Mouse (Mus musculus) stomach, postnatal 0 days (tissue): ENCODE results near the gene Wdr43. TPM values are rescaled to one million over a fixed set of nuclear protein-coding genes. Genes with fewer than 3 reads are reported as not detected.
A peak's percentile ranks its signal among the peaks of the same experiment; 100 is the strongest.

Source experiments
- ATAC-seq: fragments of 200-750 bp; cut with Nextera tagmentation; 2 replicates; pipeline ENCODE4 v1.8.0; 2017; ENCODE audit not compliant: low FRiP score, low TSS enrichment
- DNase-seq: peaks from one replicate; pipeline ENCODE4 v3.0.0-alpha.2; 2016; ENCODE audit warnings: low spot score
- H3K27ac ChIP-seq: fragments of 300-500 bp; sonication (generic); replicated peaks from 2 replicates; pipeline ENCODE4 v1.5.1; 2014; ENCODE audit warnings: mild to moderate bottlenecking, control low read depth
- H3K27me3 ChIP-seq: fragments of 300-500 bp; sonication (generic); 2 replicates; pipeline ENCODE4 v1.6.1; 2014; ENCODE audit warnings: low read length; ENCODE audit not compliant: control insufficient read depth, insufficient read depth
- H3K36me3 ChIP-seq: fragments of 300-500 bp; sonication (generic); 2 replicates; pipeline ENCODE4 v1.6.1; 2014; ENCODE audit warnings: low read length, mixed read lengths; ENCODE audit not compliant: control insufficient read depth, insufficient read depth
- H3K4me1 ChIP-seq: fragments of 300-500 bp; sonication (generic); replicated peaks from 2 replicates; pipeline ENCODE4 v1.6.1; 2014; ENCODE audit warnings: antibody characterized with exemption; ENCODE audit not compliant: control insufficient read depth, insufficient read depth
- H3K4me2 ChIP-seq: fragments of 300-500 bp; sonication (generic); replicated peaks from 2 replicates; pipeline ENCODE4 v1.6.1; 2014; ENCODE audit warnings: low read depth, mild to moderate bottlenecking, control low read depth, moderate library complexity
- H3K4me3 ChIP-seq: fragments of 300-500 bp; sonication (generic); 2 replicates; pipeline ENCODE4 v1.5.1; 2014; ENCODE audit warnings: low read depth, low read length, control low read depth
- H3K9ac ChIP-seq: fragments of 300-500 bp; sonication (generic); 2 replicates; pipeline ENCODE4 v1.6.1; 2014; ENCODE audit warnings: mild to moderate bottlenecking, low read length, control low read depth, mixed read lengths
- H3K9me3 ChIP-seq: fragments of 300-500 bp; sonication (generic); 2 replicates; pipeline ENCODE4 v1.6.1; 2016; ENCODE audit warnings: low read length; ENCODE audit not compliant: control insufficient read depth
- CTCF ChIP-seq: IDR thresholded peaks from 2 replicates; pipeline ENCODE4 v1.5.1; 2016; ENCODE audit warnings: antibody characterized with exemption, low read depth, mild to moderate bottlenecking, moderate library complexity
- EP300 ChIP-seq: optimal IDR thresholded peaks from 2 replicates; pipeline ENCODE3; 2016; ENCODE audit warnings: antibody characterized with exemption
- WGBS: fragments of 180-500 bp; shearing (Covaris S2); extraction: QIAGEN DNeasy Blood & Tissue Kit; methylation state at CpG from one replicate; pipeline ENCODE4 v1.1.7; 2014; 5-methylcytosine and 5-hydroxymethylcytosine counted together
- polyA plus RNA-seq: library from polyadenylated mRNA; unstranded; fragments of >200 nt; fragmentation: Nextera tagmentation; extraction: Ambion mirVana; gene quantifications from 2 replicates; pipeline ENCODE4 v1.2.1, GENCODE M21; 2015

Wdr43 gene
- polyA plus RNA-seq, 1 experiment from 2014 or later = 28.0 TPM

DNA sequence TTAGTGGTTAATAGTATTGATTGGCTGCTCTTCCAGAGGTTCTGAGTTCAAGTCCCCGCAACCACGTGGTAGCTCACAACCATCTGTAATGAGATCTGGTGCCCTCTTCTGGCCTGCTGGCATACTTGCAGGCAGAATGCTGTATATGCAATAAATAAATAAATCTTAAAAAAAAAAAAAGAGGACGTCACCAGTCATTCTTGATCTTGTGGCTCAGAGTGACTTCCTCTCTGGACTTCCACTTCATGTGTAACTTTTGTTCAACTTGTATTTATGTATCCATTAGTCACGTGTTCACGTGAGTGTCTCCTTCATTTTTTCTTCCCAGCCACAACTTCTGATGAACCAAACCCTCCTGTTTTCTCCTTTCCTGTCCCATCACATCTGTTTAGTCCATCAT is 53.8 kb downstream of the Wdr43 start:
- Histone ChIP-seq H3K4me3 (no peak overlapping the region), H3K36me3 (no peaks in the 10 kb centered on the region), H3K4me2 (no peak overlapping the region), H3K9ac (no peak overlapping the region), H3K27ac (no peak overlapping the region), H3K27me3 (no peaks in the 10 kb centered on the region), H3K4me1 (peaks cover 4% of the 10 kb centered on the region; the same call in 1 of the 2 replicates), H3K9me3 (no peaks in the 10 kb centered on the region)
- TF ChIP-seq EP300 = no peak
- TF ChIP-seq CTCF = peak; percentile 35
- ATAC-seq = no peak
- no peak for DNase-seq
- 85% methylated on average over 5 of the region's 5 CpGs for WGBS

DNA sequence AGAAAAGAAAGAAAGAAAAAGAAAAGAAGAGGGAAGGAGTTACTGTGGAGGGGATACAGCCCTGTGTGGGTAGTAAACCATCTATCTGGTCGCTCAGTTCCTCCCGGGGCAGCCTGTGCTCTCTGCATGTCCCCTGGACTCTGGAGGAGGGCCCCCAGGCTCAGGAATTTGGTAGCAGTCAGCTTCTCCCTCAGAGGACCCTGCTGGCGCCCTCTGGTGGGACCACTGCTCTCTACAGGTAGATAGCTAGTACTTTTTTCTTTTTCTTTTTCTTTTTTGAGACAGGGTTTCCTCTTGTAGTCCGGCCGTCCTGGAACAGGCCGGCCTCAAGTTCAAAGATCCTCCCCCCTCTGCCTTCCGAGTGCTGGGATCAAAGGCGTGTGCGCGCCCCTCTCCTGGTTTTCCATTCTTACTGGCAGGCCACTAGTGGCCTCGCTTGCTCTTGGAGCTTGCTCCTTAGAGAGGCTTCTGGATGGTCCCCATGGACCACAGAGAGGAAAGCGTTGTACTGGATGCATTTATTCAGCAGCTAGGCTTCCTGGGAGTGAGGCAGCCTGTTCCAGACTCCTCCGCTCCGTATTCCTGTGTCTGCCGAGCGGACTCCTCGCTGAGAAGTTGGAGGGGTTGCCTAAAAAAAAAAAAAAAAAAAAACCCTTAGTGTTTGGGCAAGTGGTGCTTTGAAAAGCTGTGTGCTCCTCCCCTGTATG is 56.3 kb downstream of the Wdr43 start:
- peak; percentile 57 for DNase-seq
- Histone ChIP-seq H3K4me1 (peaks cover 4% of the 10 kb centered on the region; the same call in 1 of the 2 replicates), H3K9me3 (no peaks in the 10 kb centered on the region), H3K36me3 (no peaks in the 10 kb centered on the region), H3K27me3 (no peaks in the 10 kb centered on the region), H3K27ac (no peak overlapping the region), H3K9ac (no peak overlapping the region), H3K4me2 (no peak overlapping the region), H3K4me3 (no peak overlapping the region)
- 60% methylated on average over 17 of the region's 17 CpGs for WGBS
- TF ChIP-seq EP300 = no peak
- peak; percentile 68 for TF ChIP-seq CTCF
- ATAC-seq = no peak

DNA sequence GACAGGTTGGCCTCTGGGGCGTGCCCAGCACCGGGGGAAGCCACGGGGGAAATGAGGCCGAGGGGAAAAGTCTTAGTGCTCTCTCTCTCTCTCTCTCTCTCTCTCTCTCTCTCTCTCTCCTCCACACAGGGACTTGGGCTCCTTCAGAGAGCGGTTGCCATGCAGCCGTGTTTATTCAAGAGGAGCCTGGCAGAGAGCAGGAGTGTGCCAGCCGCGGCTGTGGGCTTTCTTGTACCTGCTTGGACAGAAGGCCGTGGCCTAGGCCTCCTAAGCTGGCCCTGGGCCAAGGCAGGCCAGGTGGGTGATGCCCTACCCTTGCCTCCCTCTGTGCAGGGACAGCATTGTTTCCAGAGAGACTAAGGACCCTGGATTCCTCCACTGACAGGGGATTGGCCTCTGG is 57.4 kb downstream of the Wdr43 start, which contains the start of gene Togaram2:
Gene Togaram2, plus strand, starts transcription at position 170 of the 400 bp plus-strand sequence.
- H3K27ac ChIP-seq = no peak within 1 kb of the TSS; the same call in 1 of the 2 replicates
- H3K9me3 ChIP-seq = no peaks in the 10 kb centered on the region
- no peaks in the 10 kb centered on the region for H3K36me3 ChIP-seq
- no peak within 1 kb of the TSS for H3K4me3 ChIP-seq
- peak within 1 kb of the TSS; percentile 23; the same call in 1 of the 2 replicates for H3K9ac ChIP-seq
- 45% methylated on average over 9 of the region's 9 CpGs for WGBS
- ATAC-seq (peak; percentile 45; the same call in 1 of the 2 replicates), DNase-seq (no peak)
- peaks cover 4% of the 10 kb centered on the region; the same call in 1 of the 2 replicates for H3K4me1 ChIP-seq
- H3K27me3 ChIP-seq = no peaks in the 10 kb centered on the region
- TF ChIP-seq CTCF (no peak), EP300 (no peak)
- H3K4me2 ChIP-seq = no peak within 1 kb of the TSS

DNA sequence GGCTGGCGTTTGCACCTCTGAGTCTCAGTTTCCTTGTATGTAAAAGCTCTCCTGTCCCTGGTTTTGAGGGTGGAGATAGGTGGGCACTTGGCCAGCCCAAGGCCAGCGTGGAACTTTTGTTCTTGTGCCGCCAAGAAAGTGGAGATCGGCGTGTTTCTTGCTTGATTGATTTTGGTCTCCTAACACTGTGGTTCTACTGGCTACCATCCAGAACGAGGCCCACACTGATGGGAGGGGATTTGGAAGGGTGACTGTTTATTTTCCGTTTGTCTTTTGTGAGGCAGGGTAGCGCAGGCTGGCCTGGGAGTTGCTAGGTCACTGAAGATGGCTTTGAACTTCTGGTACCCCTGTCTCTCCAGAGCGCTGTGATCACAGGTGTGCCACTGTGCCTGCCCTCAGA is 58.2 kb downstream of the Wdr43 start:
- 38% methylated on average over 9 of the region's 9 CpGs for WGBS
- no peak for DNase-seq

DNA sequence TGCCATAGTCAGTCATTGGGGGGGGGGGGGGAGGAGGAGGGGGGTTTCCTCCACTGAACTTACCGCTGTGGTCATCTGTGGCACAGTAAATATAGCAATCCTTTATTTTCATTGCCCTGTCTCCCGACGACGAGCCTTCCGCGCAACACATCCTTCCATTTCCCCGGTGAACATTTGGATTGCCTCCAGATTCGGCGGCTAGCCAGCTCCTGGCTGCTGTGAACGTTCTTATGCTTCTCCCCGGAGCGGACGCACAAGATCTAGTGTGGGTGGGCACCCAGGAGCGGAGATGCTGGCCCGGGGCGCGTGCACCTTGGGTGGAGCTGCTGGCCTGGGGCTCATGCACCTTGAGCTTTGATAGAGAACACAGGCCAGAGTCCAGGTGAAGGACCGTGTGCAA is 59.2 kb downstream of the Wdr43 start:
- Histone ChIP-seq H3K27me3 (no peaks in the 10 kb centered on the region), H3K9ac (no peak overlapping the region), H3K36me3 (no peaks in the 10 kb centered on the region), H3K4me2 (no peak overlapping the region), H3K9me3 (no peaks in the 10 kb centered on the region), H3K27ac (no peak overlapping the region), H3K4me1 (peaks cover 4% of the 10 kb centered on the region; the same call in 1 of the 2 replicates), H3K4me3 (no peak overlapping the region)
- TF ChIP-seq EP300 = no peak
- TF ChIP-seq CTCF = no peak
- DNase-seq = no peak
- 72% methylated on average over 18 of the region's 18 CpGs for WGBS
- no peak for ATAC-seq

More for the DNA sequence above, 58.2 kb downstream of the Wdr43 start:
- Histone ChIP-seq H3K4me2 (no peak overlapping the region), H3K4me1 (peaks cover 4% of the 10 kb centered on the region; the same call in 1 of the 2 replicates), H3K27me3 (no peaks in the 10 kb centered on the region), H3K9ac (no peak overlapping the region; the same call in 1 of the 2 replicates), H3K9me3 (no peaks in the 10 kb centered on the region), H3K4me3 (no peak overlapping the region), H3K27ac (no peak overlapping the region), H3K36me3 (no peaks in the 10 kb centered on the region)
- ATAC-seq = no peak
- no peak for TF ChIP-seq CTCF
- TF ChIP-seq EP300 = no peak

DNA sequence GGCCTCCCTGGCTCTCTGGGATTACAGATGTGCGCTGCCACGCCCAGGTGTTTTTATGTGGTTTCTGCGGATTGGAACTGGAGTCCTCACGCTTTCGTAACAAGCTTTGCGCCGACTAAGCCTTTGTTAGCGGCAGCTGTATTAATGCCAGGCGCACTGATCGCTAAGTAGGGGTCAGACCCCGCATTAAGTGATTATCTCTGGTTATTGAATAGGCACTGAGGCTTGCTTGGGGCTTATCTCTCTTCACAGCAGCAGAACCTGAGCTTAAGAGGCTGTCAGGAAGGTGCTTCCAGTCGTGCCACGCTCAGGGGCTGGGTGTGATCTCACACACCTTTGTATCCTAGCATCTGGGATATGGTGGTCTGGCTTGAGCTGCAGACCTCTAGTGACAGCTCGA is 66.0 kb downstream of the Wdr43 start:
- Histone ChIP-seq H3K4me3 (no peak overlapping the region), H3K9ac (no peak overlapping the region), H3K4me1 (no peaks in the 10 kb centered on the region), H3K27ac (no peak overlapping the region), H3K9me3 (no peaks in the 10 kb centered on the region), H3K36me3 (no peaks in the 10 kb centered on the region), H3K27me3 (no peaks in the 10 kb centered on the region), H3K4me2 (no peak overlapping the region)
- ATAC-seq = no peak
- no peak for DNase-seq
- TF ChIP-seq CTCF (no peak), EP300 (no peak)
- 68% methylated on average over 14 of the region's 14 CpGs for WGBS
